In the genomic region with DNA sequence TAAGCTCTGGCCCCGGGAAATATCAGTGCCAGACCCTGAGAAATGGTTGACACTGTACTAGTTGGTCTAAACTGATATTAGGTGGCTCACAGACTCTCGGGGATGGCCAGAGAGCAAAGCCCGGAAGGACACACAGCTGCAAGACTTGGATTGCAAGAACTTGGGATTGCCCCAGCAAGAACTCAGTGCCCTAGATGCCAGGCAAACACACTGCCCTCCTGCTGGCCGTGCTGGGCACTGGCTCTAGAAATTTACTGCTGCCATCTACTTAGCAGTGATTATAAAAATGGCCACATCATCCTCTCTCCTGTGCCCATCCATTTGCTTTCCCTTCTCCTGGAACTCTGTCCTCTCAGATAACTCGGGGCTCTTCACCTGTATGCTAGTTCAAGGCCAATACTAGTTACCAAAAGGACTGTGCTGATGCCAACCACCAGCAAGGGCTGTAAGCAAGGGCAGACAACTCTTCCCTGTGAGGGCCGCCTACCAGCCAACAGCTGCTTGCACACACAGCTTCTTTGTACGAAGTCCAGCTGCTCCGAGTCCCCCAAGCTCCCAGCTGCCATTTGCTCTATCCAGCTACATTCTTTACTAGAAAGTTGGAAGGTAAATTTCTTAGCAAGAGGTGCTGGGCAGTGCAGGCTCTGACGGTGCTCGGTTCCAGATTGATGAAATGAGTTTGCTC, we compare ENCODE assay signal across 11 mouse cellular contexts. TPM values are rescaled to one million over a fixed set of nuclear protein-coding genes. Genes with fewer than 3 reads are reported as not detected.
DNase-seq lines count a peak whose midpoint lies in the region; ATAC-seq and TF ChIP-seq lines count a peak whose summit lies in the region.
"Had no signal": no experiment of that assay in that cellular context is flagged by ENCODE, and none has a peak within 500 bp of the region (broad histone marks: within the 10 kb centered on the region; RNA-seq: fewer than 3 reads in every experiment).

No protein-coding gene starts in this region.

- no peak for TF ChIP-seq CTCF in layer of hippocampus, adult 2 months (conservative IDR thresholded peaks at IDR 0.05)

- no peaks in the 10 kb centered on the region for H3K9me3 ChIP-seq in embryonic facial prominence, embryonic 10.5 days
- no peaks in the 10 kb centered on the region for H3K9me3 ChIP-seq in limb, embryonic 12.5 days

- no peak for ATAC-seq in limb, embryonic 12.5 days (ENCODE audit: insufficient number of reproducible peaks, insufficient read depth, low FRiP score, low TSS enrichment, low read depth)

- H3K36me3 ChIP-seq in embryonic facial prominence, embryonic 10.5 days (replicated peaks) = no peaks in the 10 kb centered on the region
- no peaks in the 10 kb centered on the region for H3K36me3 ChIP-seq in limb, embryonic 12.5 days

- 61% methylated on average over 10 of the region's 10 CpGs for WGBS in embryonic facial prominence, embryonic 10.5 days
- 53% methylated on average over 10 of the region's 10 CpGs for WGBS in limb, embryonic 12.5 days

- H3K4me2 ChIP-seq in limb, embryonic 12.5 days = peak overlapping the region; percentile 21; the same call in 1 of the 2 replicates

- DNase-seq in cerebellum, postnatal 10 days = peak; percentile 16 to 17
- DNase-seq in cerebellum, adult 18-20 months = no peak
- DNase-seq in layer of hippocampus, adult 2 months (ENCODE audit: low spot score in 2 of 2) = no peak
- no peak for DNase-seq in layer of hippocampus, adult 9-11 months
- peak; percentile 21 for DNase-seq in embryonic facial prominence, embryonic 10.5 days (ENCODE audit: low spot score)
- DNase-seq in testis, postnatal 10 days (ENCODE audit: low spot score) = no peak
- no peak for DNase-seq in left cerebral cortex, adult 11 months (ENCODE audit: low spot score)
- DNase-seq: cerebellum, adult 11-12 months; heart, adult 18-20 months; kidney, adult 18-20 months had no signal

- H3K27ac ChIP-seq in layer of hippocampus, adult 2 months = peak overlapping the region; percentile 60
- H3K27ac ChIP-seq in embryonic facial prominence, embryonic 10.5 days (replicated peaks) = peak overlapping the region; percentile 5
- H3K27ac ChIP-seq in limb, embryonic 12.5 days = peak overlapping the region; percentile 73

- peak overlapping the region; percentile 36 for H3K4me3 ChIP-seq in layer of hippocampus, adult 2 months
- H3K4me3 ChIP-seq in embryonic facial prominence, embryonic 10.5 days = no peak overlapping the region
- no peak overlapping the region for H3K4me3 ChIP-seq in limb, embryonic 12.5 days (replicated peaks)

- H3K27me3 ChIP-seq in embryonic facial prominence, embryonic 10.5 days (replicated peaks; ENCODE audit: low read depth, poor library complexity, severe bottlenecking) = no peaks in the 10 kb centered on the region
- H3K27me3 ChIP-seq in limb, embryonic 12.5 days = no peaks in the 10 kb centered on the region

- no peak overlapping the region for H3K9ac ChIP-seq in limb, embryonic 12.5 days (replicated peaks)

- H3K4me1 ChIP-seq in embryonic facial prominence, embryonic 10.5 days = peaks cover 32% of the 10 kb centered on the region
- H3K4me1 ChIP-seq in limb, embryonic 12.5 days (replicated peaks) = peaks cover 22% of the 10 kb centered on the region

RNA-seq across cellular contexts. Expression of a gene that starts 39.2 kb away (rescaled TPM):
- total RNA-seq in layer of hippocampus, adult 2 months (2021) = 10 to 100 TPM; 69.8 to 70.9 TPM
- polyA plus RNA-seq in embryonic facial prominence, embryonic 10.5 days (2016; fragmentation: Nextera tagmentation; extraction: Ambion mirVana) = 52.2 and 53.2 TPM in 2 replicates
- polyA plus RNA-seq in limb, embryonic 12.5 days (2016; fragmentation: Nextera tagmentation; extraction: Ambion mirVana) = 51.0 and 51.5 TPM in 2 replicates

Comparison
In these comparisons a context has a peak if more than half of its experiments do, and no peak if none do; other contexts are left out.
1. DNase-seq: peak in cerebellum, postnatal 10 days (2 of 2) and embryonic facial prominence, embryonic 10.5 days (single experiment); none in cerebellum, adult 18-20 months (0 of 2), layer of hippocampus, adult 2 months (0 of 2), layer of hippocampus, adult 9-11 months (single experiment), testis, postnatal 10 days (single experiment) and left cerebral cortex, adult 11 months (single experiment).
2. H3K27ac ChIP-seq: peak in every context shown above with its lines; median percentile 73 in limb, embryonic 12.5 days; 60 in layer of hippocampus, adult 2 months; 5 in embryonic facial prominence, embryonic 10.5 days.